Mouse (Mus musculus) midbrain, embryonic 16.5 days (tissue): ENCODE results near the gene Vsx2. TPM values are rescaled to one million over a fixed set of nuclear protein-coding genes. Genes with fewer than 3 reads are reported as not detected.

Experiments used
- ATAC-seq: fragments of 200-750 bp; cut with Nextera tagmentation; 2 replicates; pipeline ENCODE4 v1.8.0; 2017; ENCODE audit warnings: moderate TSS enrichment
- H3K27ac ChIP-seq: fragments of 300-500 bp; sonication (generic); 2 replicates; pipeline ENCODE4 v1.5.1; 2014; ENCODE audit warnings: mild to moderate bottlenecking, low read length, mixed read lengths
- H3K27me3 ChIP-seq: fragments of 300-500 bp; sonication (generic); 2 replicates; pipeline ENCODE4 v1.6.1; 2014; ENCODE audit warnings: low read depth, low read length, mixed read lengths; ENCODE audit not compliant: control insufficient read depth, insufficient read depth
- H3K36me3 ChIP-seq: fragments of 300-500 bp; sonication (generic); 2 replicates; pipeline ENCODE4 v1.6.1; 2014; ENCODE audit warnings: mild to moderate bottlenecking, low read length, moderate library complexity, mixed read lengths; ENCODE audit not compliant: control insufficient read depth, insufficient read depth
- H3K4me1 ChIP-seq: fragments of 300-500 bp; sonication (generic); 2 replicates; pipeline ENCODE4 v1.6.1; 2014; ENCODE audit warnings: mild to moderate bottlenecking, low read length, mixed read lengths; ENCODE audit not compliant: control insufficient read depth, insufficient read depth
- H3K4me2 ChIP-seq: fragments of 300-500 bp; sonication (generic); 2 replicates; pipeline ENCODE4 v1.6.1; 2014; ENCODE audit warnings: mild to moderate bottlenecking, low read length, mixed read lengths
- H3K4me3 ChIP-seq: fragments of 300-500 bp; sonication (generic); 2 replicates; pipeline ENCODE4 v1.5.1; 2014; ENCODE audit warnings: low read depth, mild to moderate bottlenecking, low read length, moderate library complexity, mixed read lengths
- H3K9ac ChIP-seq: fragments of 300-500 bp; sonication (generic); 2 replicates; pipeline ENCODE4 v1.6.1; 2014; ENCODE audit warnings: low read depth, low read length, mixed read lengths
- H3K9me3 ChIP-seq: fragments of 300-500 bp; sonication (generic); replicated peaks from 2 replicates; pipeline ENCODE4 v1.6.1; 2014; ENCODE audit warnings: mild to moderate bottlenecking, low read length, mixed read lengths; ENCODE audit not compliant: control insufficient read depth, poor library complexity, severe bottlenecking
- WGBS: fragments of 180-500 bp; shearing (Covaris S2); extraction: QIAGEN DNeasy Blood & Tissue Kit; methylation state at CpG from one replicate; pipeline ENCODE4 v1.1.7; 2014; 5-methylcytosine and 5-hydroxymethylcytosine counted together
- polyA plus RNA-seq: library from polyadenylated mRNA; unstranded; fragments of >200 nt; fragmentation: Nextera tagmentation; extraction: Ambion mirVana; gene quantifications from 2 replicates; pipeline ENCODE4 v1.2.1, GENCODE M21; 2015

Vsx2 gene
- polyA plus RNA-seq, 1 experiment from 2014 or later: 1.9 TPM

- no peak overlapping the region for H3K4me2 ChIP-seq
- peaks cover 2% of the 10 kb centered on the region; the same call in 1 of the 2 replicates for H3K4me1 ChIP-seq
- WGBS: 2% methylated on average over 34 of the region's 34 CpGs
- no peaks in the 10 kb centered on the region for H3K9me3 ChIP-seq
- no peak for ATAC-seq
- no peak overlapping the region for H3K27ac ChIP-seq
- H3K36me3 ChIP-seq: no peaks in the 10 kb centered on the region
- no peak overlapping the region for H3K4me3 ChIP-seq
- peaks cover 44% of the 10 kb centered on the region for H3K27me3 ChIP-seq
- no peak overlapping the region for H3K9ac ChIP-seq
These were observed 1.3 kb downstream of the Vsx2 start for GRCm38 (mm10) chr12:84570694-84571415.

- Histone ChIP-seq H3K9ac (no peak overlapping the region), H3K4me1 (peaks cover 2% of the 10 kb centered on the region; the same call in 1 of the 2 replicates), H3K4me2 (no peak overlapping the region), H3K27ac (no peak overlapping the region), H3K4me3 (no peak overlapping the region), H3K9me3 (no peaks in the 10 kb centered on the region), H3K36me3 (no peaks in the 10 kb centered on the region), H3K27me3 (peaks cover 44% of the 10 kb centered on the region)
- no peak for ATAC-seq
- 2% methylated on average over 42 of the region's 43 CpGs for WGBS
These were observed 2.1 kb downstream of the Vsx2 start for GRCm38 (mm10) chr12:84571466-84572340.

- Histone ChIP-seq H3K27me3 (peaks cover 41% of the 10 kb centered on the region), H3K4me3 (no peak overlapping the region)
These were observed 2.8 kb downstream of the Vsx2 start for GRCm38 (mm10) chr12:84572341-84572720.

GRCm38 (mm10) chr12:84573094-84573493, 3.5 kb downstream of the Vsx2 start:
- 16% methylated on average over 7 of the region's 7 CpGs for WGBS
- Histone ChIP-seq H3K4me1 (peaks cover 2% of the 10 kb centered on the region; the same call in 1 of the 2 replicates), H3K27me3 (peaks cover 34% of the 10 kb centered on the region), H3K36me3 (no peaks in the 10 kb centered on the region), H3K4me2 (no peak overlapping the region), H3K9me3 (no peaks in the 10 kb centered on the region), H3K9ac (no peak overlapping the region), H3K27ac (no peak overlapping the region), H3K4me3 (no peak overlapping the region)
- no peak for ATAC-seq

More at GRCm38 (mm10) chr12:84572341-84572720, 2.8 kb downstream of the Vsx2 start:
- 5% methylated on average over 7 of the region's 7 CpGs for WGBS
- no peak overlapping the region for H3K4me2 ChIP-seq
- H3K9me3 ChIP-seq: no peaks in the 10 kb centered on the region
- H3K9ac ChIP-seq: no peak overlapping the region
- no peaks in the 10 kb centered on the region for H3K36me3 ChIP-seq
- peaks cover 2% of the 10 kb centered on the region; the same call in 1 of the 2 replicates for H3K4me1 ChIP-seq
- no peak overlapping the region for H3K27ac ChIP-seq
- no peak for ATAC-seq

GRCm38 (mm10) chr12:84577768-84578439, 8.3 kb downstream of the Vsx2 start:
- WGBS: 76% methylated on average over 11 of the region's 11 CpGs
- Histone ChIP-seq H3K27me3 (peaks cover 18% of the 10 kb centered on the region), H3K4me3 (no peak overlapping the region)

GRCm38 (mm10) chr12:84578440-84578770, 8.8 kb downstream of the Vsx2 start:
- no peak overlapping the region for H3K27ac ChIP-seq
- no peak overlapping the region for H3K4me3 ChIP-seq
- no peak for ATAC-seq
- WGBS: 27% methylated on average over 5 of the region's 5 CpGs
- no peaks in the 10 kb centered on the region for H3K36me3 ChIP-seq
- H3K4me1 ChIP-seq: no peaks in the 10 kb centered on the region
- no peaks in the 10 kb centered on the region for H3K9me3 ChIP-seq
- peaks cover 13% of the 10 kb centered on the region for H3K27me3 ChIP-seq
- H3K9ac ChIP-seq: no peak overlapping the region
- H3K4me2 ChIP-seq: no peak overlapping the region

More at GRCm38 (mm10) chr12:84577768-84578439, 8.3 kb downstream of the Vsx2 start:
- ATAC-seq: no peak
- H3K9me3 ChIP-seq: no peaks in the 10 kb centered on the region
- no peaks in the 10 kb centered on the region for H3K36me3 ChIP-seq
- H3K4me1 ChIP-seq: no peaks in the 10 kb centered on the region
- H3K27ac ChIP-seq: no peak overlapping the region
- no peak overlapping the region for H3K4me2 ChIP-seq
- H3K9ac ChIP-seq: no peak overlapping the region

- H3K9me3 ChIP-seq: no peaks in the 10 kb centered on the region
- H3K4me2 ChIP-seq: no peak overlapping the region
- WGBS: 92% methylated on average over 2 of the region's 2 CpGs
- ATAC-seq: no peak
- no peaks in the 10 kb centered on the region for H3K36me3 ChIP-seq
- H3K27me3 ChIP-seq: no peaks in the 10 kb centered on the region; the same call in 1 of the 2 replicates
- no peak overlapping the region for H3K9ac ChIP-seq
- no peaks in the 10 kb centered on the region for H3K4me1 ChIP-seq
- no peak overlapping the region for H3K27ac ChIP-seq
- no peak overlapping the region for H3K4me3 ChIP-seq
These were observed 11.7 kb downstream of the Vsx2 start for GRCm38 (mm10) chr12:84581285-84581684.

- H3K36me3 ChIP-seq: no peaks in the 10 kb centered on the region
- peak overlapping the region; percentile 55 for H3K4me3 ChIP-seq
- H3K4me1 ChIP-seq: peaks cover 4% of the 10 kb centered on the region; the same call in 1 of the 2 replicates
- 0 out of 2 replicates have a peak overlapping the region, but pooled peaks have one; percentile 6 for H3K27ac ChIP-seq
- H3K9me3 ChIP-seq: no peaks in the 10 kb centered on the region
- under 1% methylated on average over 52 of the region's 54 CpGs for WGBS
- H3K9ac ChIP-seq: peak overlapping the region; percentile 59
- peak; percentile 69 for ATAC-seq
- peak overlapping the region; percentile 76 for H3K4me2 ChIP-seq
- H3K27me3 ChIP-seq: no peaks in the 10 kb centered on the region; the same call in 1 of the 2 replicates
These were observed 20.5 kb downstream of the Vsx2 start for GRCm38 (mm10) chr12:84589825-84590761.
